Mouse (Mus musculus) lung, postnatal 0 days (tissue): ENCODE measurements around the gene 1700109H08Rik. TPM values are rescaled to one million over a fixed set of nuclear protein-coding genes. Genes with fewer than 3 reads are reported as not detected.

Experiments
- ATAC-seq: fragments of 200-750 bp; cut with Nextera tagmentation; 2 replicates; pipeline ENCODE4 v1.8.0; 2017; ENCODE audit warnings: moderate library complexity
- DNase-seq: peaks from one replicate; pipeline ENCODE4 v3.0.0-alpha.2; 2016; ENCODE audit warnings: low spot score
- H3K27ac ChIP-seq: fragments of 300-500 bp; sonication (generic); 2 replicates; pipeline ENCODE4 v1.5.1; 2014; ENCODE audit warnings: antibody characterized with exemption, mild to moderate bottlenecking, low read length, mixed read lengths
- H3K27me3 ChIP-seq: fragments of 300-500 bp; sonication (generic); replicated peaks from 2 replicates; pipeline ENCODE4 v1.6.1; 2014; ENCODE audit warnings: low read length, mixed read lengths; ENCODE audit not compliant: insufficient read depth
- H3K36me3 ChIP-seq: fragments of 300-500 bp; sonication (generic); 2 replicates; pipeline ENCODE4 v1.6.1; 2014; ENCODE audit warnings: low read length, mixed read lengths; ENCODE audit not compliant: insufficient read depth
- H3K4me1 ChIP-seq: fragments of 300-500 bp; sonication (generic); 2 replicates; pipeline ENCODE4 v1.6.1; 2014; ENCODE audit warnings: antibody characterized with exemption, low read depth, low read length, mixed read lengths; ENCODE audit not compliant: insufficient read depth
- H3K4me2 ChIP-seq: fragments of 300-500 bp; sonication (generic); replicated peaks from 2 replicates; pipeline ENCODE4 v1.6.1; 2014; ENCODE audit warnings: low read depth, mild to moderate bottlenecking, low read length, moderate library complexity, mixed read lengths
- H3K4me3 ChIP-seq: fragments of 300-500 bp; sonication (generic); 2 replicates; pipeline ENCODE4 v1.5.1; 2014; ENCODE audit warnings: low read depth, low read length
- H3K9ac ChIP-seq: fragments of 300-500 bp; sonication (generic); replicated peaks from 2 replicates; pipeline ENCODE4 v1.6.1; 2014; ENCODE audit warnings: low read depth, mild to moderate bottlenecking
- H3K9me3 ChIP-seq: fragments of 300-500 bp; sonication (generic); 2 replicates; pipeline ENCODE4 v1.6.1; 2016; ENCODE audit warnings: low read length, mixed read lengths
- CTCF ChIP-seq: IDR thresholded peaks from 2 replicates; pipeline ENCODE4 v1.5.1; 2016; ENCODE audit warnings: antibody characterized with exemption, mild to moderate bottlenecking
- EP300 ChIP-seq: IDR thresholded peaks from 2 replicates; pipeline ENCODE4 v1.6.1; 2016; ENCODE audit warnings: antibody characterized with exemption, mild to moderate bottlenecking, control low read depth
- WGBS: fragments of 180-500 bp; shearing (Covaris S2); extraction: QIAGEN DNeasy Blood & Tissue Kit; methylation state at CpG from one replicate; pipeline ENCODE4 v1.1.7; 2014; 5-methylcytosine and 5-hydroxymethylcytosine counted together
- polyA plus RNA-seq: library from polyadenylated mRNA; unstranded; fragments of >200 nt; fragmentation: Nextera tagmentation; extraction: Ambion mirVana; gene quantifications from 2 replicates; pipeline ENCODE4 v1.2.1, GENCODE M21; 2015

The 1700109H08Rik gene
- polyA plus RNA-seq, 1 experiment from 2014 or later, result 0.84 TPM

DNA sequence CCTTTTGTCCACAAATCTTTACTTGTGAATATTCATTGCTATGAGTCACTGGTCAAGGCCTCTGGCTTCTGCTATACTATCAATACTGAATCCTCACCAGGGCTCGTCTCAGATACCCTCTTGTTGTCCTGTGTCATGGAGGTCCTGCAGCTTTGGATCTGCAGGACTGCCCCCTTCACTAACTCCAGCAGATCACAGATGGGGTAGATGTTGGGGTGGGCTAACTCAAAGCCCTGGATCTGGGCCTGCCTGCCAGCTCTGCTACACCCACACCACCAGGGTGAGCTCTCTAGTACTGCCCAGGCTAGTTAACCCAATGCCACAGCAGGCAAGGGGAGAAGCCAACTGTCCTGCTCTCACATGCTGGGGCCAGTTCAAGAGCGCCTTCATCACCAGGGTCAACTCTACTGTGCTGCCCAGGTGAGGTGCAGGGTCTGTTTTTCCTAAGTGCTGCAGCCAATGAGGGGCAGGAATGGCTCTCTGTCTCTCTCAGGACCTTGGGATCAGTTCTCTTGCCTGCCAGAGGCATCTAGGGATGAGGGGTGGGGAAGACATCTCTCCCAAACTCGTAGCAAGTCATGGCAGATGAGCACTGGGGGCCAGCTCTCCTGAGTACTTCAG is 34.7 kb upstream of the 1700109H08Rik start:
- Histone ChIP-seq H3K9me3 (no peaks in the 10 kb centered on the region), H3K27ac (no peak overlapping the region), H3K4me3 (no peak overlapping the region), H3K4me1 (no peaks in the 10 kb centered on the region), H3K36me3 (no peaks in the 10 kb centered on the region), H3K4me2 (no peak overlapping the region), H3K27me3 (no peaks in the 10 kb centered on the region), H3K9ac (no peak overlapping the region)
- no peak for DNase-seq
- ATAC-seq, result no peak
- WGBS, result 68% methylated on average over 3 of the region's 3 CpGs
- TF ChIP-seq CTCF, result no peak
- no peak for TF ChIP-seq EP300

- no peak overlapping the region for H3K4me2 ChIP-seq
- no peak for ATAC-seq
- H3K4me3 ChIP-seq, result no peak overlapping the region
- no peak overlapping the region for H3K27ac ChIP-seq
- DNase-seq, result peak; percentile 13
- H3K4me1 ChIP-seq, result no peaks in the 10 kb centered on the region
- no peaks in the 10 kb centered on the region for H3K27me3 ChIP-seq
- H3K9ac ChIP-seq, result no peak overlapping the region
- no peaks in the 10 kb centered on the region for H3K9me3 ChIP-seq
- TF ChIP-seq EP300 (no peak), CTCF (no peak)
- no peaks in the 10 kb centered on the region for H3K36me3 ChIP-seq
- WGBS, result 48% methylated on average over 11 of the region's 11 CpGs
Measured at GRCm38 (mm10) chr5:3538505-3539472, 32.6 kb upstream of the 1700109H08Rik start.

DNA sequence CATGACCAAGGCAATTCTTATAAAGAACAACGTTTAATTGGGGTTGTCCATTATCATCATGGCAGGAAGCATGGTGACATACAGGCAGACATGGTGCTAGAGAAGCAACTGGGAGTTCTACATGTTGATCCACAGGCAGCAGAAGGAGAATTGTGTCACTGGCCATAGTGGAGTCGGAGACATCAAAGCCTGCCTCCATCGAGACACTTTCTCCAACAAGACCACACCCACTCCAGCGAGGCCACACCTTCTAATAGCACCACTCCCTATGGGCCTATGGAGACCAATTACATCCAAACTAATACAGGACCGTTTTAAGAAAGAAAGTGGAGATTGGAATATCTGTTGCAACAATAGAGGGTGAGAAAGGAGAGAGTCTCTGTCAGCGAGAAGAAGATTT is 29.5 kb upstream of the 1700109H08Rik start:
- ATAC-seq (no peak), DNase-seq (no peak)
- Histone ChIP-seq H3K4me1 (peaks cover 5% of the 10 kb centered on the region; the same call in 1 of the 2 replicates), H3K27me3 (no peaks in the 10 kb centered on the region), H3K4me2 (no peak overlapping the region), H3K9me3 (no peaks in the 10 kb centered on the region), H3K4me3 (no peak overlapping the region), H3K27ac (no peak overlapping the region), H3K36me3 (no peaks in the 10 kb centered on the region), H3K9ac (no peak overlapping the region)
- 71% methylated on average over 6 of the region's 6 CpGs for WGBS
- TF ChIP-seq CTCF (no peak), EP300 (no peak)

GRCm38 (mm10) chr5:3543629-3544479 is 27.5 kb upstream of the 1700109H08Rik start, which contains the start of gene Fam133b:
Gene Fam133b (plus strand): TSS chr5:3543833.
- TF ChIP-seq CTCF (peak; percentile 98), EP300 (no peak)

GRCm38 (mm10) chr5:3544480-3544769 is 26.9 kb upstream of the 1700109H08Rik start:
- no peak overlapping the region for H3K27ac ChIP-seq
- whole genome bisulfite sequencing, result 10% methylated on average over 7 of the region's 7 CpGs
- H3K9ac ChIP-seq, result peak overlapping the region; percentile 92
- H3K27me3 ChIP-seq, result no peaks in the 10 kb centered on the region
- H3K9me3 ChIP-seq, result no peaks in the 10 kb centered on the region
- DNase-seq (no peak), ATAC-seq (no peak)
- TF ChIP-seq EP300, result no peak
- TF ChIP-seq CTCF, result no peak
- no peaks in the 10 kb centered on the region for H3K36me3 ChIP-seq
- H3K4me2 ChIP-seq, result peak overlapping the region; percentile 73
- peak overlapping the region; percentile 82 for H3K4me3 ChIP-seq
- peaks cover 5% of the 10 kb centered on the region; the same call in 1 of the 2 replicates for H3K4me1 ChIP-seq

More at GRCm38 (mm10) chr5:3543629-3544479, 27.5 kb upstream of the 1700109H08Rik start, which contains the start of gene Fam133b:
- ATAC-seq (peak; percentile 97), DNase-seq (peak; percentile 95)
- 2% methylated on average over 77 of the region's 80 CpGs for WGBS
- Histone ChIP-seq H3K9ac (peak within 1 kb of the TSS; percentile 92), H3K27ac (peak within 1 kb of the TSS; percentile 82), H3K9me3 (no peaks in the 10 kb centered on the region), H3K36me3 (no peaks in the 10 kb centered on the region), H3K4me1 (peaks cover 5% of the 10 kb centered on the region; the same call in 1 of the 2 replicates), H3K4me3 (peak within 1 kb of the TSS; percentile 82), H3K4me2 (peak within 1 kb of the TSS; percentile 73), H3K27me3 (no peaks in the 10 kb centered on the region)
